Mouse (Mus musculus) forebrain, embryonic 12.5 days (tissue): ENCODE measurements around the gene Eaf1. TPM values are rescaled to one million over a fixed set of nuclear protein-coding genes. Genes with fewer than 3 reads are reported as not detected.

Source experiments
- ATAC-seq: fragments of 200-750 bp; cut with Nextera tagmentation; 2 replicates; pipeline ENCODE4 v1.8.0; 2017; ENCODE audit warnings: moderate TSS enrichment; ENCODE audit not compliant: low FRiP score
- H3K27ac ChIP-seq: fragments of 300-500 bp; sonication (generic); 2 replicates; pipeline ENCODE4 v1.5.1; 2016; ENCODE audit warnings: mild to moderate bottlenecking
- H3K27me3 ChIP-seq: fragments of 300-500 bp; sonication (generic); 2 replicates; pipeline ENCODE4 v1.6.1; 2016; ENCODE audit warnings: mild to moderate bottlenecking
- H3K36me3 ChIP-seq: fragments of 300-500 bp; sonication (generic); replicated peaks from 2 replicates; pipeline ENCODE4 v1.6.1; 2016; ENCODE audit warnings: mild to moderate bottlenecking
- H3K4me1 ChIP-seq: fragments of 300-500 bp; sonication (generic); 2 replicates; pipeline ENCODE4 v1.6.1; 2016
- H3K4me2 ChIP-seq: fragments of 300-500 bp; sonication (generic); 2 replicates; pipeline ENCODE4 v1.6.1; 2016; ENCODE audit warnings: mild to moderate bottlenecking, moderate library complexity
- H3K4me3 ChIP-seq: fragments of 300-500 bp; sonication (generic); replicated peaks from 2 replicates; pipeline ENCODE4 v1.5.1; 2016; ENCODE audit warnings: mild to moderate bottlenecking
- H3K9ac ChIP-seq: fragments of 300-500 bp; sonication (generic); 2 replicates; pipeline ENCODE4 v1.6.1; 2016; ENCODE audit warnings: mild to moderate bottlenecking
- H3K9me3 ChIP-seq: fragments of 300-500 bp; sonication (generic); 2 replicates; pipeline ENCODE4 v1.6.1; 2016
- WGBS: fragments of 180-500 bp; shearing (Covaris S2); methylation state at CpG from one replicate; pipeline ENCODE4 v1.1.7; 2016; 5-methylcytosine and 5-hydroxymethylcytosine counted together
- polyA plus RNA-seq: library from polyadenylated mRNA; unstranded; fragments of >200 nt; fragmentation: Nextera tagmentation; extraction: Ambion mirVana; gene quantifications from 2 replicates; pipeline ENCODE4 v1.2.1, GENCODE M21; 2016

The Eaf1 gene
- polyA plus RNA-seq, 1 experiment from 2014 or later = 22.8 TPM

GRCm38 (mm10) chr14:31482417-31482816, 11.8 kb upstream of the Eaf1 start:
- Histone ChIP-seq H3K27me3 (no peaks in the 10 kb centered on the region), H3K4me3 (no peak overlapping the region), H3K9ac (no peak overlapping the region), H3K9me3 (no peaks in the 10 kb centered on the region), H3K27ac (no peak overlapping the region), H3K4me2 (no peak overlapping the region), H3K36me3 (peaks cover 91% of the 10 kb centered on the region), H3K4me1 (no peaks in the 10 kb centered on the region)
- no peak for ATAC-seq
- WGBS = 94% methylated on average over 5 of the region's 5 CpGs

- H3K27ac ChIP-seq = no peak overlapping the region
- H3K4me3 ChIP-seq = no peak overlapping the region
- no peak overlapping the region for H3K4me2 ChIP-seq
- no peak for ATAC-seq
- no peak overlapping the region for H3K9ac ChIP-seq
- WGBS = 87% methylated on average over 4 of the region's 4 CpGs
- H3K27me3 ChIP-seq = no peaks in the 10 kb centered on the region
- H3K36me3 ChIP-seq = peaks cover 85% of the 10 kb centered on the region
- no peaks in the 10 kb centered on the region for H3K9me3 ChIP-seq
- no peaks in the 10 kb centered on the region for H3K4me1 ChIP-seq
Observed at GRCm38 (mm10) chr14:31486465-31486864, 7.7 kb upstream of the Eaf1 start.

GRCm38 (mm10) chr14:31488055-31488454, 6.1 kb upstream of the Eaf1 start:
- Histone ChIP-seq H3K36me3 (peaks cover 84% of the 10 kb centered on the region), H3K9me3 (no peaks in the 10 kb centered on the region), H3K27ac (no peak overlapping the region), H3K4me1 (0 out of 2 replicates have a peak, but pooled peaks cover under 1% of the 10 kb centered on the region), H3K9ac (no peak overlapping the region), H3K4me2 (no peak overlapping the region), H3K27me3 (no peaks in the 10 kb centered on the region), H3K4me3 (no peak overlapping the region)
- no peak for ATAC-seq
- WGBS = 96% methylated on average over 6 of the region's 6 CpGs

GRCm38 (mm10) chr14:31493901-31494300, 298 bp upstream of the Eaf1 start:
- H3K27ac ChIP-seq = no peak overlapping the region
- 54% methylated on average over 9 of the region's 9 CpGs for WGBS
- peaks cover 31% of the 10 kb centered on the region for H3K4me1 ChIP-seq
- peak overlapping the region; percentile 77 for H3K4me3 ChIP-seq
- H3K9me3 ChIP-seq = no peaks in the 10 kb centered on the region
- no peaks in the 10 kb centered on the region for H3K27me3 ChIP-seq
- peak overlapping the region; percentile 88 for H3K9ac ChIP-seq
- peak overlapping the region; percentile 94 for H3K4me2 ChIP-seq
- ATAC-seq = no peak
- peaks cover 41% of the 10 kb centered on the region for H3K36me3 ChIP-seq

GRCm38 (mm10) chr14:31494975-31495455, 816 bp downstream of the Eaf1 start, which contains the start of gene Mettl6:
Gene Mettl6 (minus strand): TSS chr14:31495040.
- under 1% methylated on average over 45 of the region's 49 CpGs for whole genome bisulfite sequencing
- Histone ChIP-seq H3K9me3 (no peaks in the 10 kb centered on the region), H3K4me2 (peak within 1 kb of the TSS; percentile 94), H3K4me3 (peak within 1 kb of the TSS; percentile 77), H3K36me3 (peaks cover 40% of the 10 kb centered on the region), H3K27ac (peak within 1 kb of the TSS; percentile 87), H3K9ac (peak within 1 kb of the TSS; percentile 88), H3K4me1 (peaks cover 31% of the 10 kb centered on the region), H3K27me3 (no peaks in the 10 kb centered on the region)
- ATAC-seq = peak; percentile 96

GRCm38 (mm10) chr14:31495538-31495937, 1.3 kb downstream of the Eaf1 start:
- Histone ChIP-seq H3K27me3 (no peaks in the 10 kb centered on the region), H3K4me2 (peak overlapping the region; percentile 94), H3K4me3 (peak overlapping the region; percentile 77), H3K27ac (peak overlapping the region; percentile 87; the same call in 1 of the 2 replicates), H3K9ac (peak overlapping the region; percentile 88), H3K9me3 (no peaks in the 10 kb centered on the region), H3K36me3 (peaks cover 41% of the 10 kb centered on the region), H3K4me1 (peaks cover 31% of the 10 kb centered on the region)
- 6% methylated on average over 8 of the region's 8 CpGs for WGBS
- no peak for ATAC-seq

GRCm38 (mm10) chr14:31496241-31496646, 2.0 kb downstream of the Eaf1 start:
- Histone ChIP-seq H3K9me3 (no peaks in the 10 kb centered on the region), H3K27ac (no peak overlapping the region), H3K4me2 (peak overlapping the region; percentile 94), H3K9ac (peak overlapping the region; percentile 88), H3K27me3 (no peaks in the 10 kb centered on the region), H3K4me1 (peaks cover 31% of the 10 kb centered on the region), H3K36me3 (peaks cover 47% of the 10 kb centered on the region), H3K4me3 (peak overlapping the region; percentile 77)
- WGBS = 58% methylated on average over 7 of the region's 7 CpGs
- no peak for ATAC-seq

- peaks cover 17% of the 10 kb centered on the region for H3K4me1 ChIP-seq
- H3K27me3 ChIP-seq = no peaks in the 10 kb centered on the region
- WGBS = 96% methylated on average over 1 of the region's 1 CpGs
- H3K36me3 ChIP-seq = peaks cover 62% of the 10 kb centered on the region
- ATAC-seq = no peak
- no peak overlapping the region for H3K4me3 ChIP-seq
- no peak overlapping the region for H3K27ac ChIP-seq
- H3K4me2 ChIP-seq = no peak overlapping the region
- H3K9me3 ChIP-seq = no peaks in the 10 kb centered on the region
- H3K9ac ChIP-seq = no peak overlapping the region
Observed at GRCm38 (mm10) chr14:31499526-31499925, 5.3 kb downstream of the Eaf1 start.

GRCm38 (mm10) chr14:31503406-31503805, 9.2 kb downstream of the Eaf1 start:
- Histone ChIP-seq H3K36me3 (peaks cover 93% of the 10 kb centered on the region), H3K4me2 (no peak overlapping the region), H3K9ac (no peak overlapping the region), H3K27ac (no peak overlapping the region), H3K27me3 (no peaks in the 10 kb centered on the region), H3K4me1 (no peaks in the 10 kb centered on the region), H3K4me3 (no peak overlapping the region), H3K9me3 (no peaks in the 10 kb centered on the region)
- no peak for ATAC-seq
- 95% methylated on average over 13 of the region's 13 CpGs for WGBS

GRCm38 (mm10) chr14:31506456-31506855, 12.3 kb downstream of the Eaf1 start:
- no peaks in the 10 kb centered on the region for H3K4me1 ChIP-seq
- H3K36me3 ChIP-seq = peaks cover 86% of the 10 kb centered on the region
- H3K4me2 ChIP-seq = no peak overlapping the region
- no peak for ATAC-seq
- H3K4me3 ChIP-seq = no peak overlapping the region
- H3K27ac ChIP-seq = no peak overlapping the region
- no peak overlapping the region for H3K9ac ChIP-seq
- 97% methylated on average over 6 of the region's 6 CpGs for WGBS
- H3K27me3 ChIP-seq = no peaks in the 10 kb centered on the region
- no peaks in the 10 kb centered on the region for H3K9me3 ChIP-seq

GRCm38 (mm10) chr14:31509911-31510310, 15.7 kb downstream of the Eaf1 start:
- H3K36me3 ChIP-seq = peaks cover 57% of the 10 kb centered on the region
- WGBS = 94% methylated on average over 2 of the region's 2 CpGs
- H3K27ac ChIP-seq = no peak overlapping the region
- ATAC-seq = no peak
- no peak overlapping the region for H3K9ac ChIP-seq
- H3K9me3 ChIP-seq = peaks cover 6% of the 10 kb centered on the region; the same call in 1 of the 2 replicates
- no peaks in the 10 kb centered on the region for H3K4me1 ChIP-seq
- no peak overlapping the region for H3K4me2 ChIP-seq
- H3K27me3 ChIP-seq = no peaks in the 10 kb centered on the region
- no peak overlapping the region for H3K4me3 ChIP-seq

- Histone ChIP-seq H3K9me3 (peaks cover 6% of the 10 kb centered on the region; the same call in 1 of the 2 replicates), H3K4me2 (no peak overlapping the region), H3K9ac (no peak overlapping the region), H3K4me3 (no peak overlapping the region), H3K27ac (no peak overlapping the region), H3K4me1 (no peaks in the 10 kb centered on the region), H3K36me3 (peaks cover 53% of the 10 kb centered on the region), H3K27me3 (no peaks in the 10 kb centered on the region)
- ATAC-seq = no peak
- WGBS = 89% methylated on average over 3 of the region's 3 CpGs
Observed at GRCm38 (mm10) chr14:31510322-31510721, 16.1 kb downstream of the Eaf1 start.

- peaks cover 6% of the 10 kb centered on the region; the same call in 1 of the 2 replicates for H3K9me3 ChIP-seq
- WGBS = 99% methylated on average over 2 of the region's 2 CpGs
- no peak overlapping the region for H3K4me2 ChIP-seq
- ATAC-seq = no peak
- peaks cover 5% of the 10 kb centered on the region; the same call in 1 of the 2 replicates for H3K36me3 ChIP-seq
- H3K27me3 ChIP-seq = no peaks in the 10 kb centered on the region
- H3K4me3 ChIP-seq = no peak overlapping the region
- H3K27ac ChIP-seq = no peak overlapping the region
- H3K4me1 ChIP-seq = no peaks in the 10 kb centered on the region
- no peak overlapping the region for H3K9ac ChIP-seq
Observed at GRCm38 (mm10) chr14:31515895-31516294, 21.7 kb downstream of the Eaf1 start.
